Mouse (Mus musculus) right cerebral cortex, adult 18-20 months (tissue): Measurements from ENCODE around the gene Ndufa6.
"Not testable (repeated sequence)": the region's sequence is repeated elsewhere in the genome, so short reads cannot be mapped to it uniquely, and the experiment has no call there.

Experiments used
- DNase-seq: peaks from one replicate; pipeline ENCODE4 v3.0.0; 2022; ENCODE audit warnings: mixed read lengths

Ndufa6 gene

GRCm38 (mm10) chr15:82354126-82354945, at the start of gene Ndufa6:
Ndufa6 (minus strand) TSS chr15:82354322.
- DNase-seq, result peak; percentile 97

- no peak for DNase-seq
These were observed 49.5 kb upstream of the Ndufa6 start for GRCm38 (mm10) chr15:82403606-82404005.

- DNase-seq, result no peak
These were observed 48.6 kb upstream of the Ndufa6 start for GRCm38 (mm10) chr15:82402741-82403140.

- no peak for DNase-seq
These were observed 48.0 kb upstream of the Ndufa6 start for GRCm38 (mm10) chr15:82402106-82402505.

- DNase-seq, result no peak
These were observed 47.4 kb upstream of the Ndufa6 start for GRCm38 (mm10) chr15:82401516-82401915.

- not testable (repeated sequence) for DNase-seq
These were observed 41.8 kb upstream of the Ndufa6 start for GRCm38 (mm10) chr15:82395955-82396354.

- not testable (repeated sequence) for DNase-seq
These were observed 39.8 kb upstream of the Ndufa6 start, which contains the start of gene Cyp2d11 for GRCm38 (mm10) chr15:82393922-82394321. Cyp2d11 (minus strand) TSS chr15:82394022.

GRCm38 (mm10) chr15:82389916-82390315, 35.8 kb upstream of the Ndufa6 start:
- DNase-seq, result not testable (repeated sequence)

GRCm38 (mm10) chr15:82385729-82386128, 31.6 kb upstream of the Ndufa6 start:
- DNase-seq, result no peak

- no peak for DNase-seq
These were observed 28.3 kb upstream of the Ndufa6 start for GRCm38 (mm10) chr15:82382441-82382840.

- no peak for DNase-seq
These were observed 26.6 kb upstream of the Ndufa6 start for GRCm38 (mm10) chr15:82380714-82381062.

GRCm38 (mm10) chr15:82379871-82380713, 26.0 kb upstream of the Ndufa6 start, which contains the start of gene Cyp2d22:
Cyp2d22 (minus strand) TSS chr15:82380260.
- DNase-seq, result peak; percentile 18

GRCm38 (mm10) chr15:82379511-82379870, 25.4 kb upstream of the Ndufa6 start:
- DNase-seq, result no peak

GRCm38 (mm10) chr15:82378261-82379180, 24.4 kb upstream of the Ndufa6 start:
- no peak for DNase-seq

GRCm38 (mm10) chr15:82377701-82378100, 23.6 kb upstream of the Ndufa6 start:
- DNase-seq, result no peak

- peak; percentile 68 for DNase-seq
These were observed 22.4 kb upstream of the Ndufa6 start for GRCm38 (mm10) chr15:82376393-82377138.

GRCm38 (mm10) chr15:82375855-82376254, 21.7 kb upstream of the Ndufa6 start:
- DNase-seq, result no peak

- DNase-seq, result no peak
These were observed 20.3 kb upstream of the Ndufa6 start for GRCm38 (mm10) chr15:82374437-82374836.

- DNase-seq, result no peak
These were observed 18.9 kb upstream of the Ndufa6 start for GRCm38 (mm10) chr15:82372991-82373390.

- DNase-seq, result no peak
These were observed 18.3 kb upstream of the Ndufa6 start for GRCm38 (mm10) chr15:82372446-82372845.

GRCm38 (mm10) chr15:82368851-82369250, 14.7 kb upstream of the Ndufa6 start:
- DNase-seq, result no peak

- no peak for DNase-seq
These were observed 14.0 kb upstream of the Ndufa6 start for GRCm38 (mm10) chr15:82368146-82368545.
